Mouse (Mus musculus): ENCODE measurements around the gene Grap. TPM values are rescaled to one million over a fixed set of nuclear protein-coding genes. Genes with fewer than 3 reads are reported as not detected.

Grap gene
- polyA plus RNA-seq, 1 experiment from 2014 or later = 4.3 TPM

- Histone ChIP-seq H3K4me1 (replicated peaks) (no peaks in the 10 kb centered on the region), H3K27me3 (0 out of 2 replicates have a peak, but pooled peaks cover 8% of the 10 kb centered on the region), H3K36me3 (replicated peaks) (no peaks in the 10 kb centered on the region), H3K4me2 (no peak overlapping the region), H3K9me3 (replicated peaks) (no peaks in the 10 kb centered on the region), H3K27ac (replicated peaks) (no peak overlapping the region), H3K9ac (no peak overlapping the region), H3K4me3 (replicated peaks) (no peak overlapping the region)
- 68% methylated on average over 5 of the region's 5 CpGs for WGBS (ENCODE audit: insufficient replicate concordance)
- no peak for ATAC-seq (ENCODE audit: insufficient read depth)
Measured at GRCm38 (mm10) chr11:61649163-61649580, 3.9 kb upstream of the Grap start.

- Histone ChIP-seq H3K36me3 (replicated peaks) (no peaks in the 10 kb centered on the region), H3K4me2 (no peak overlapping the region), H3K27me3 (0 out of 2 replicates have a peak, but pooled peaks cover 8% of the 10 kb centered on the region), H3K4me1 (replicated peaks) (no peaks in the 10 kb centered on the region), H3K9ac (no peak overlapping the region), H3K9me3 (replicated peaks) (no peaks in the 10 kb centered on the region), H3K4me3 (replicated peaks) (no peak overlapping the region), H3K27ac (replicated peaks) (no peak overlapping the region)
- ATAC-seq (ENCODE audit: insufficient read depth) = no peak
- 67% methylated on average over 4 of the region's 4 CpGs for WGBS (ENCODE audit: insufficient replicate concordance)
Measured at GRCm38 (mm10) chr11:61649626-61650025, 3.4 kb upstream of the Grap start.

GRCm38 (mm10) chr11:61650470-61651265, 2.4 kb upstream of the Grap start:
- H3K4me3 ChIP-seq (replicated peaks) = no peak overlapping the region
- H3K27ac ChIP-seq (replicated peaks) = no peak overlapping the region
- 60% methylated on average over 9 of the region's 9 CpGs for WGBS (ENCODE audit: insufficient replicate concordance)
- H3K9me3 ChIP-seq (replicated peaks) = no peaks in the 10 kb centered on the region
- no peaks in the 10 kb centered on the region for H3K4me1 ChIP-seq (replicated peaks)
- no peaks in the 10 kb centered on the region for H3K36me3 ChIP-seq (replicated peaks)
- H3K9ac ChIP-seq = no peak overlapping the region
- no peak overlapping the region for H3K4me2 ChIP-seq
- 0 out of 2 replicates have a peak, but pooled peaks cover 6% of the 10 kb centered on the region for H3K27me3 ChIP-seq
- ATAC-seq (ENCODE audit: insufficient read depth) = no peak

DNA sequence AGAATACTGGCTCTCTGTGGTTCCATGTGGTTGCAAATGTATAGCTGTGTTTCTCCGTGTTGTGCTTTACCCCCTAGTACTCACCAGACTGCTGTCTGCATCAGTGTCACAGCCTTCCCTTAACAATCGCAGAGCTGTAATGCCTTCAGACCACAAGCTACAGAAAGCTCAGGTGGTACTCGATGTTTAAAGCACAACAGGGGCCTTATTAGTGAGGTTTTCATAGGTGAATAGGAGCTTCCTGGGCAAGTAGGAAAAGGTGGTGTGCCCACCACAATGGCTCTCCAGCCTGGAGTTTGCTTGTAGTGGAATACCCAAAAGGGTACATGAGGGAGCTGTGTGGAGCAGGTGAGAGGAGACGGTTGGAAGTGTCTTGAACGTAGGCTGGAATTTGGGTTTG, 849 bp upstream of the Grap start:
- WGBS (ENCODE audit: insufficient replicate concordance) = 75% methylated on average over 5 of the region's 5 CpGs
- Histone ChIP-seq H3K4me3 (replicated peaks) (no peak overlapping the region), H3K9me3 (replicated peaks) (no peaks in the 10 kb centered on the region), H3K9ac (no peak overlapping the region), H3K27me3 (0 out of 2 replicates have a peak, but pooled peaks cover 3% of the 10 kb centered on the region), H3K4me2 (no peak overlapping the region), H3K4me1 (replicated peaks) (no peaks in the 10 kb centered on the region), H3K27ac (replicated peaks) (no peak overlapping the region), H3K36me3 (replicated peaks) (no peaks in the 10 kb centered on the region)
- ATAC-seq (ENCODE audit: insufficient read depth) = no peak

GRCm38 (mm10) chr11:61653568-61653967, 503 bp downstream of the Grap start:
- no peak overlapping the region for H3K4me2 ChIP-seq
- H3K27me3 ChIP-seq = no peaks in the 10 kb centered on the region
- no peaks in the 10 kb centered on the region for H3K4me1 ChIP-seq (replicated peaks)
- peak overlapping the region; percentile 40 for H3K4me3 ChIP-seq (replicated peaks)
- no peak for ATAC-seq (ENCODE audit: insufficient read depth)
- no peak overlapping the region for H3K9ac ChIP-seq
- no peaks in the 10 kb centered on the region for H3K9me3 ChIP-seq (replicated peaks)
- no peak overlapping the region for H3K27ac ChIP-seq (replicated peaks)
- H3K36me3 ChIP-seq (replicated peaks) = no peaks in the 10 kb centered on the region
- 36% methylated on average over 2 of the region's 2 CpGs for WGBS (ENCODE audit: insufficient replicate concordance)

- Histone ChIP-seq H3K4me3 (replicated peaks) (no peak overlapping the region), H3K36me3 (replicated peaks) (no peaks in the 10 kb centered on the region), H3K9ac (no peak overlapping the region), H3K4me2 (no peak overlapping the region), H3K27ac (replicated peaks) (no peak overlapping the region), H3K27me3 (no peaks in the 10 kb centered on the region), H3K9me3 (replicated peaks) (no peaks in the 10 kb centered on the region), H3K4me1 (replicated peaks) (no peaks in the 10 kb centered on the region)
- no peak for ATAC-seq (ENCODE audit: insufficient read depth)
- 75% methylated on average over 4 of the region's 4 CpGs for WGBS (ENCODE audit: insufficient replicate concordance)
Measured at GRCm38 (mm10) chr11:61654786-61655311, 1.8 kb downstream of the Grap start.

GRCm38 (mm10) chr11:61655649-61656048, 2.6 kb downstream of the Grap start:
- Histone ChIP-seq H3K9ac (no peak overlapping the region), H3K27ac (replicated peaks) (no peak overlapping the region), H3K27me3 (no peaks in the 10 kb centered on the region), H3K9me3 (replicated peaks) (no peaks in the 10 kb centered on the region), H3K36me3 (replicated peaks) (no peaks in the 10 kb centered on the region), H3K4me3 (replicated peaks) (no peak overlapping the region), H3K4me2 (no peak overlapping the region), H3K4me1 (replicated peaks) (no peaks in the 10 kb centered on the region)
- ATAC-seq (ENCODE audit: insufficient read depth) = no peak
- WGBS (ENCODE audit: insufficient replicate concordance) = 44% methylated on average over 4 of the region's 4 CpGs

DNA sequence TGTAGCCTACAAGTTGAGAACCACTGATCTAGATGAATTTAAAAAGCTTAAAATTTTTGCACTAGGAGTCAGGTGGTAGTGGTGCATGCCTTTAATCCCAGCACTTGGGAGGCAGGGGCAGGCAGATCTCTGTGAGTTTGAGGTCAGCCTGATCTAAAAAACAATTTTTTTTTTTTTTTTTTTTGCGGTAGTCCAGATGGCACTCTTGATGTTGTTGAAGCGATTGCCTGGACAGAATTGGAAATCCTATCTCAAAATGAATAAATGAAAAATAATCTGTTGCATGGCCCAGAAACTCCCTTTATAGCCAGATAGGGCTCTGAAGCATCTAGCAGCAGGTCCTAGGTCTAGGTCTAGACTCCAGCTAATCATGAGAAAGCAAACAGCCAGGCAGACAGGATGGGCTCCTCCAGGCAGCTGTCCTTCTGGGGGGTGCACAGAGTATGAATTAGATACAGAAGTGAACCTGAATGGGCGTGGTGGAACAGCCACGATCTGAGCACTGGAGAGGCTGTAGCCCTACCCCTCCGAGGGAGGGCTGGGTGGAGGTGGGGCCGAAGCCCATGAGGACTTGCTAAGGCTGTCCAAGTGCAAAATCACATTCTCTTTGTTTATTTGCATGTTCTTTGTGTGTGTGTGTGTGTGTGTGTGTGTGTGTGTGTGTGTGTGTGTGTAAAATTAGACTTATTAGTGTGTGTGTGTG, 3.2 kb downstream of the Grap start:
- Histone ChIP-seq H3K9ac (no peak overlapping the region), H3K27ac (replicated peaks) (no peak overlapping the region), H3K36me3 (replicated peaks) (no peaks in the 10 kb centered on the region), H3K27me3 (no peaks in the 10 kb centered on the region), H3K4me1 (replicated peaks) (no peaks in the 10 kb centered on the region), H3K9me3 (replicated peaks) (no peaks in the 10 kb centered on the region), H3K4me2 (no peak overlapping the region), H3K4me3 (replicated peaks) (no peak overlapping the region)
- ATAC-seq (ENCODE audit: insufficient read depth) = no peak
- 35% methylated on average over 6 of the region's 6 CpGs for WGBS (ENCODE audit: insufficient replicate concordance)

GRCm38 (mm10) chr11:61657432-61657831, 4.4 kb downstream of the Grap start:
- no peaks in the 10 kb centered on the region for H3K27me3 ChIP-seq
- H3K4me1 ChIP-seq (replicated peaks) = no peaks in the 10 kb centered on the region
- H3K27ac ChIP-seq (replicated peaks) = no peak overlapping the region
- no peak overlapping the region for H3K4me3 ChIP-seq (replicated peaks)
- no peak for ATAC-seq (ENCODE audit: insufficient read depth)
- H3K9me3 ChIP-seq (replicated peaks) = no peaks in the 10 kb centered on the region
- H3K4me2 ChIP-seq = no peak overlapping the region
- H3K9ac ChIP-seq = no peak overlapping the region
- no peaks in the 10 kb centered on the region for H3K36me3 ChIP-seq (replicated peaks)
- WGBS (ENCODE audit: insufficient replicate concordance) = 63% methylated on average over 2 of the region's 2 CpGs

GRCm38 (mm10) chr11:61658360-61658922, 5.4 kb downstream of the Grap start:
- H3K27ac ChIP-seq (replicated peaks) = no peak overlapping the region
- no peak overlapping the region for H3K4me2 ChIP-seq
- no peak overlapping the region for H3K4me3 ChIP-seq (replicated peaks)
- H3K36me3 ChIP-seq (replicated peaks) = no peaks in the 10 kb centered on the region
- no peak for ATAC-seq (ENCODE audit: insufficient read depth)
- 79% methylated on average over 3 of the region's 3 CpGs for WGBS (ENCODE audit: insufficient replicate concordance)
- H3K4me1 ChIP-seq (replicated peaks) = no peaks in the 10 kb centered on the region
- no peak overlapping the region for H3K9ac ChIP-seq
- no peaks in the 10 kb centered on the region for H3K27me3 ChIP-seq
- H3K9me3 ChIP-seq (replicated peaks) = no peaks in the 10 kb centered on the region

Measured in liver, embryonic 15.5 days (tissue).